Mouse (Mus musculus): Measurements from ENCODE around the gene Snx3.

- TF ChIP-seq USF1 (IDR thresholded peaks at IDR 0.05; ENCODE audit: low read depth) (no peak), CTCF (IDR thresholded peaks at IDR 0.05; ENCODE audit: control insufficient read depth, insufficient read depth, insufficient read length) (no peak), MYOG (IDR thresholded peaks at IDR 0.05; ENCODE audit: control insufficient read depth, extremely low read depth, insufficient read length) (no peak), CEBPB (IDR thresholded peaks at IDR 0.05; ENCODE audit: low read depth) (no peak)
Measured at GRCm38 (mm10) chr10:42510141-42510540, 8.3 kb downstream of the Snx3 start.

Data from C2C12 (cell line).